Mouse (Mus musculus): ENCODE measurements around the gene Iqsec3. TPM values are rescaled to one million over a fixed set of nuclear protein-coding genes. Genes with fewer than 3 reads are reported as not detected.
"Not testable (repeated sequence)": the region's sequence is repeated elsewhere in the genome, so short reads cannot be mapped to it uniquely, and the experiment has no call there.

Iqsec3 gene
- polyA plus RNA-seq, 1 experiment: not detected

DNA sequence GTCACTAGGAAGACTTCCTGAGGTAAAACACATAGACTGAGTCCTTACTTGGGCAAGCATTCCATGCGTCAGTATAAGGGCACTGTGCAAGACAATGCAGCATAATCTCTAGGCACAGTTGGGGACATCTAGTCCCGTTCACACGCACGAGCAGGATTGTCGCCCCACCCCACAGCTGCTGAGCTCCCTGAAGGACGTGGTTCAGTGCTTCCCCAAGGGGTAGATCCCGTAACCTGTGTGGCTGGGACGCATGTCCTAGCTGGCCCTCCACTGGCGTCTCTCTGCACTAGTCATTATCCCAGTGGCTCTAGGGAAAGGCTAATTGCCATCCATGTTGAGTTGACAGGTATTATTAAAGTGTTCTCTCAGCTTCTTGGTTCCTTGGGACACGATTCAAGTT lies 91.4 kb downstream of the Iqsec3 start:
- TF ChIP-seq GATA1 (IDR thresholded peaks at IDR 0.05; ENCODE audit: low read length) (no peak), TAL1 (IDR thresholded peaks at IDR 0.05; ENCODE audit: low read length) (no peak)
- no peak overlapping the region for H3K4me3 ChIP-seq (replicated peaks)
- H3K36me3 ChIP-seq (ENCODE audit: control insufficient read depth): no peaks in the 10 kb centered on the region
- no peaks in the 10 kb centered on the region for H3K4me1 ChIP-seq (ENCODE audit: control insufficient read depth)
- no peaks in the 10 kb centered on the region for H3K9me3 ChIP-seq (ENCODE audit: control insufficient read depth, low read length)
- H3K27me3 ChIP-seq (ENCODE audit: control insufficient read depth): no peaks in the 10 kb centered on the region

DNA sequence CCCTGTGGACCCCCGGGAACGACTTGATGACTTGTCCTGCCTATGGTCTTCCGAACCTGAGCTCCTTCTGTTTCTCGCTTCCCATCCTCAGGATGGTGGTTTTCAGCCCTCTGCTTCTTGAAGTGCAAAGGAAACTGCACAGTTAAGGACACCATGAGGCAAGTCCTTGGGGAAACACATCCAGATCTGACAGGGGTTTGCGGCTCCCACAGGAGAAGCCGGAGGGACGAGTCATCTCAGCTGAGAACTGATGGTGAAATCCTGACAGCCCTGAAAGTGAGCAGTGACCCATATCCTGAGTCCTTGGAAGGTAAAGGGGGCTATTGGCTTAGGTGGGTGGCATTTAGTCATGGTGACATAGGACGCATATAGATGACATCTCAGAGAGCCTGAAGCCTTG lies 92.9 kb downstream of the Iqsec3 start:
- H3K9me3 ChIP-seq (ENCODE audit: control insufficient read depth, low read length): no peaks in the 10 kb centered on the region
- H3K27me3 ChIP-seq (ENCODE audit: control insufficient read depth): no peaks in the 10 kb centered on the region
- TF ChIP-seq TAL1 (IDR thresholded peaks at IDR 0.05; ENCODE audit: low read length) (no peak), GATA1 (IDR thresholded peaks at IDR 0.05; ENCODE audit: low read length) (no peak)
- no peak overlapping the region for H3K4me3 ChIP-seq (replicated peaks)
- no peaks in the 10 kb centered on the region for H3K4me1 ChIP-seq (ENCODE audit: control insufficient read depth)
- H3K36me3 ChIP-seq (ENCODE audit: control insufficient read depth): no peaks in the 10 kb centered on the region

DNA sequence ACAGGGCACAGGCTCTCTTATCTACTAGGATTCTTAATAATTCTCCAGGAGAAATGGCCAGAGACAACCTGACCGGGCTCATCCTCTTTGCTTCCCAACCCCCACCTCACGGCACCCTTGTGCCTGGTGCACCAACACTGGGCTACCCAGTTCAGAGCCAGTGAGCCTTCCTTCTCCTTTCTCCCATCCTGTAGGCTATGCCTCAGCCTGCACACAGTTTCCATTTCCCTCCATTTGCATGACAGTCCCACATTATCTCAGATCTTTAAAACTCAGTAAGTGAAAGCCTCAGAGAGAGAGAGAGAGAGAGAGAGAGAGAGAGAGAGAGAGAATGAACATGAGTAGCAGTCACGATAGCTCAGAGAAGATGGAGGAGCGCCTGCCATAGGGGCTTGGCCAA lies 95.2 kb downstream of the Iqsec3 start:
- no peaks in the 10 kb centered on the region for H3K27me3 ChIP-seq (ENCODE audit: control insufficient read depth)
- no peaks in the 10 kb centered on the region for H3K9me3 ChIP-seq (ENCODE audit: control insufficient read depth, low read length)
- TF ChIP-seq TAL1 (IDR thresholded peaks at IDR 0.05; ENCODE audit: low read length) (no peak), GATA1 (IDR thresholded peaks at IDR 0.05; ENCODE audit: low read length) (no peak)
- H3K4me1 ChIP-seq (ENCODE audit: control insufficient read depth): no peaks in the 10 kb centered on the region
- no peaks in the 10 kb centered on the region for H3K36me3 ChIP-seq (ENCODE audit: control insufficient read depth)
- H3K4me3 ChIP-seq (replicated peaks): no peak overlapping the region

DNA sequence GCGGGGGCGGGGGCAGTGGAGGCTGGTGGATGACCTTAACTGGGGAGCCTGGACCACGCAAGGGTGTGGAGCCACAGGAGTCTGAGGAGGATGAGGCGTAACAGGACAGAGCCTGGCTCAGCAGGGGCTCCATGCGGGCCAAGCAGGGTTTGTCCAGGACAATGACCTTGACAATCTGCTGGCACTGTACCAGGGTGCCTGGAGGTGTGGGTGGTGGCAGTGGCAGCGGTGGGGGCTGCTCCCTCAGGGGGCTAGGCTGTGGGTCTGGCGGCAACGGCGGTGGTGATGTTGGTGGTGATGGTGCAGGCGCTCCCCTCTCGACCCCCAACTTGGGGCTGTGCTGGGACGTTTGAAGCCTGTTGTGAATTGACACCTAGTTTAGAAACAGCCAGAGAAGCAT lies 97.3 kb downstream of the Iqsec3 start:
- no peaks in the 10 kb centered on the region for H3K27me3 ChIP-seq (ENCODE audit: control insufficient read depth)

DNA sequence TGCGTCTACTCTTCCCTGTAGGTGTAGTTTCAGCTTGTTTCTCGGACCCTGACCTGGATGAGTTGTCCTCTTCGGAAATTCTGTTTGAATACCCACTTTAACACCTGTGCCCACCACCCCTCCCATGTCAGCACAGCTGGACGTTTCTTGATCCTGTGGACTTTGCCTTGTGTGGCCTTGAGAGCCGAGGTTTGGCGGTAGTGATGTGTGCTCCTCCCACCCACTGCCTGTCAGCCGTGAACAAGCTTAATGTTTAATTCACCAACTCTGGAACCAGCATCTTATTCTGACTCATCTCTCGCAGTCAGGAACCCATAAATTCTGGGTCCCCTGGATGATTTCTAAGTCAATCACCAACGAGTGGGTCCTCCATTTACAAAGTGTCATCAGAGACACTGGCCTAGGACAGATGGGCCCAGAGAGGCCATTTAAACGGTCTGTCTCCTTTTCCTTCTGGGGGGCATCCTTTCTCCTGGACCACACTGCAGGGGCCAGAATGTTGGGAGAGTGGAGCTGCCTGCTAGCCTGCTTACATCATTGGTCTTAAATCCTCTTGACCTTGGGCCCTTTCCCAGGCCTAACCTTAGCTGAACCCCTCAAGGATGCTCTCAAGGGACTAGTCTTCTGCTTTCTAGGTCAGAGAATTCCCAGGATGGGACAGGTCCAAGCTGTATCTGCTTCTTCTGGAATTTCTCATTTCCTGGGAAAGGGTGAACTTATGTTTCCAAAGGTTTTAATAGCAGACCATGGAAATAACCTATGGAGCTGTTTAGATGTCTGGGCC lies 102.1 kb downstream of the Iqsec3 start:
- no peak for TF ChIP-seq TAL1 (IDR thresholded peaks at IDR 0.05; ENCODE audit: low read length)
- TF ChIP-seq GATA1 (IDR thresholded peaks at IDR 0.05; ENCODE audit: low read length): no peak
- Histone ChIP-seq H3K36me3 (ENCODE audit: control insufficient read depth) (no peaks in the 10 kb centered on the region), H3K9me3 (ENCODE audit: control insufficient read depth, low read length) (no peaks in the 10 kb centered on the region), H3K4me3 (replicated peaks) (no peak overlapping the region), H3K27me3 (ENCODE audit: control insufficient read depth) (no peaks in the 10 kb centered on the region), H3K4me1 (ENCODE audit: control insufficient read depth) (no peaks in the 10 kb centered on the region)

More for the DNA sequence above, 97.3 kb downstream of the Iqsec3 start:
- TF ChIP-seq GATA1 (IDR thresholded peaks at IDR 0.05; ENCODE audit: low read length) (no peak), TAL1 (IDR thresholded peaks at IDR 0.05; ENCODE audit: low read length) (no peak)
- no peak overlapping the region for H3K4me3 ChIP-seq (replicated peaks)
- no peaks in the 10 kb centered on the region for H3K4me1 ChIP-seq (ENCODE audit: control insufficient read depth)
- H3K36me3 ChIP-seq (ENCODE audit: control insufficient read depth): no peaks in the 10 kb centered on the region
- H3K9me3 ChIP-seq (ENCODE audit: control insufficient read depth, low read length): no peaks in the 10 kb centered on the region

DNA sequence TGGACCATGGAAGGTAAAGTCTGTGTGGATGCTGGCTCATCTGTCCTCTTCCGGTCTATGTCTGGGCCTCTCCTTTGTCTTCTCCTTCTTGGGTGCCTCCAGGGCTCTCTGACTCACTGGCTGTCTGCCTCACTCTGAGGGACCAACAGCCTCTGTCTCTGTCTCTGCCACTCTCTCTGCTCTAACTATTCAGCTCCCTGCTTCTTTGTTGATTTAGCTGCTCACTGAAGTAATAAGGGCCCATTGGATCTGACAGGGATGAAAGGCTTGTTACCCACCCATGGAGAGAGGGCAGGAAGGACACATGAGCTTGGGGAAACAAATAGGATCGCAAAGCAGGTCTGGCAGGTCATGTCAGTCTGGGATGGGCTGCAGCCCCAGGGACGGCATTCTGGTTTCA lies 106.4 kb downstream of the Iqsec3 start:
- H3K9me3 ChIP-seq (ENCODE audit: control insufficient read depth, low read length): no peaks in the 10 kb centered on the region
- H3K4me1 ChIP-seq (ENCODE audit: control insufficient read depth): no peaks in the 10 kb centered on the region
- H3K36me3 ChIP-seq (ENCODE audit: control insufficient read depth): no peaks in the 10 kb centered on the region; the same call in 1 of the 2 replicates
- no peak overlapping the region for H3K4me3 ChIP-seq (replicated peaks)
- TF ChIP-seq TAL1 (IDR thresholded peaks at IDR 0.05; ENCODE audit: low read length) (no peak), GATA1 (IDR thresholded peaks at IDR 0.05; ENCODE audit: low read length) (no peak)
- H3K27me3 ChIP-seq (ENCODE audit: control insufficient read depth): no peaks in the 10 kb centered on the region

DNA sequence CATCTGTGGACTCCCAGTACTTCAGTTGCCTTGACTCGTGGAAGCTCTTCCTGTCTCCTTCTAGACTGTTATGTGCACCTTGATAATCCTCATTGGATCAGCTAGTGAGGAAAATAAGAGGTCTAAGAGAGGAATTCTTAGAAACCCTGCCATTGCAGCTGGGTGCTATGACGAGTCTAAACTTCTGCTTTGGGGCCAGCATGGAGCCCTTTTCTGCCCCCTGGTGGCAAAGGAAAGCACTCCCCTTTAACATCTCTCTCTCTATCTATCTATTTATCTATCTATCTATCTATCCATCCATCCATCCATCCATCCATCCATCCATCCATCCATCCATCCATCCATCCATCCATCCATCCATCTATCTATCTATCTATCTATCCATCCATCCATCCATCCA lies 106.9 kb downstream of the Iqsec3 start:
- H3K36me3 ChIP-seq (ENCODE audit: control insufficient read depth); H3K9me3 ChIP-seq (ENCODE audit: control insufficient read depth, low read length); H3K27me3 ChIP-seq (ENCODE audit: control insufficient read depth); H3K4me3 ChIP-seq (replicated peaks); H3K4me1 ChIP-seq (ENCODE audit: control insufficient read depth): not testable (repeated sequence)

DNA sequence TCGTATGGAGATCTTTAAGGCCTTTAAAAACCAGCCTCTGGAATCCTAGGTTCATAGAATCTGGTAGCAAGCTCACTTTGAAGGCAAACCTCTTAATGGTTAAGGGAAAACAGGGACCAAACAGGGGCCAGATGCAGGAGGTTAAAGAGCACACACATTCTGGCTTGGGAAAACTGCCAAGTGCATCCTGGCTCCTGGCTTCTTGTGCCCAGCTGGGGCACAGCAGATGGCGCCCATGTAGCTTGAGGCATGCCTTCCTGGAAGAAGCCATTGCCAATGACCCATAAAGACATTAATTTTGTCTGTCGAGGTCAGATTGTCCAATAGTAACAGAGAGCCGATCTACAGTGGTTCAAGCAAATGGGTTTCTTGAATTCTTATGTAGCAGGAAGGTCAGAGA lies 109.5 kb downstream of the Iqsec3 start:
- H3K4me3 ChIP-seq (replicated peaks): no peak overlapping the region
- TF ChIP-seq TAL1 (IDR thresholded peaks at IDR 0.05; ENCODE audit: low read length) (no peak), GATA1 (IDR thresholded peaks at IDR 0.05; ENCODE audit: low read length) (no peak)
- no peaks in the 10 kb centered on the region for H3K9me3 ChIP-seq (ENCODE audit: control insufficient read depth, low read length)
- no peaks in the 10 kb centered on the region for H3K27me3 ChIP-seq (ENCODE audit: control insufficient read depth)
- H3K4me1 ChIP-seq (ENCODE audit: control insufficient read depth): no peaks in the 10 kb centered on the region
- H3K36me3 ChIP-seq (ENCODE audit: control insufficient read depth): no peaks in the 10 kb centered on the region; the same call in 1 of the 2 replicates

DNA sequence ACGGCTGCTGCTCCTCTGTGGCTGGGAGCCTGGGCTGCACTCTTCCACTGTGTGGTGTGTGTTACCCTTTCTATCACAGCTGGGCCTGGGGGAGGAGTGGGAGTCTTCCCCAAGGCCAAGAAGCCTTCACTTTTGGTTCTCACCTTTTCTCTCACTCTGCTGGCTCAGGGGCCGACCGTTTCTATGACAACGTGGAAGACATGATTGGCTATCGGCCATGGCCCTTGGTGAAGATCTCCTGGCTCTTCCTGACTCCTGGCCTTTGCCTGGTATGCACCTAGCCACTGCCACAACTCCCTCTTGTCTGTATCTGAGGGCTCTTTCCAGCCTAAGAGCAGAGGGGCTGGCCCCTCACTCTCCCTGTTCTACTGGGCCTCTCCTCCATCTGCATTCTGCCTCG lies 110.4 kb downstream of the Iqsec3 start:
- TF ChIP-seq TAL1 (IDR thresholded peaks at IDR 0.05; ENCODE audit: low read length): no peak
- no peak for TF ChIP-seq GATA1 (IDR thresholded peaks at IDR 0.05; ENCODE audit: low read length)
- Histone ChIP-seq H3K9me3 (ENCODE audit: control insufficient read depth, low read length) (no peaks in the 10 kb centered on the region), H3K4me1 (ENCODE audit: control insufficient read depth) (no peaks in the 10 kb centered on the region), H3K27me3 (ENCODE audit: control insufficient read depth) (no peaks in the 10 kb centered on the region), H3K36me3 (ENCODE audit: control insufficient read depth) (no peaks in the 10 kb centered on the region; the same call in 1 of the 2 replicates), H3K4me3 (replicated peaks) (no peak overlapping the region)

DNA sequence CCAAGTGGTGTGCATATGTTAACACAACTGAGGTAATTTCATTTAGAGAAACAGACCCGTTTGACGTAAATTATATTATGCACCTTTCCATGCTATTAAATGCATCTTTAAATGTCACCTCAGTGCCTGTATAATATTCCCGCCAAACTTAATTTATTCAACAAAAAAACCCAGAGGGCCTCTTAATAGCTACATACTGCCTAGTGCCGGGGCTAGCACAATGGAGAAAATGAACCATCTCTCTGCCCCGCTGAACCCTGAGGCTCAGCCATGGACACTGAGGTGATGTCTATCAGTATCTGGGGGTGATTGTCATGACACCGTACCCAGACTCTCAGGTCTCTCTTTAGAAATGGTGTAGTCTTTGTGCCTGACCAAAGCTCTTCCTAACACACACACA lies 116.2 kb downstream of the Iqsec3 start:
- H3K36me3 ChIP-seq (ENCODE audit: control insufficient read depth): no peaks in the 10 kb centered on the region
- no peaks in the 10 kb centered on the region for H3K27me3 ChIP-seq (ENCODE audit: control insufficient read depth)

More for the DNA sequence above, 116.2 kb downstream of the Iqsec3 start:
- no peak overlapping the region for H3K4me3 ChIP-seq (replicated peaks)
- no peaks in the 10 kb centered on the region for H3K4me1 ChIP-seq (ENCODE audit: control insufficient read depth)
- no peaks in the 10 kb centered on the region for H3K9me3 ChIP-seq (ENCODE audit: control insufficient read depth, low read length)
- TF ChIP-seq GATA1 (IDR thresholded peaks at IDR 0.05; ENCODE audit: low read length): no peak
- no peak for TF ChIP-seq TAL1 (IDR thresholded peaks at IDR 0.05; ENCODE audit: low read length)
